Mouse (Mus musculus): ENCODE results near the gene Mtfp1. TPM values are rescaled to one million over a fixed set of nuclear protein-coding genes. Genes with fewer than 3 reads are reported as not detected.

The Mtfp1 gene
- total RNA-seq, 2 experiments from 2014 or later = 91.0 to 101 TPM

GRCm38 (mm10) chr11:4064627-4065122, 30.6 kb downstream of the Mtfp1 start, which contains the start of gene Sec14l3:
Sec14l3 (plus strand) TSS chr11:4064841.
- no peak for DNase-seq (ENCODE audit: extremely low spot score in 1 of 2, low spot score in 2 of 2)
- intact Hi-C loops (cut with DNase I) = no loop called here
- no peak within 1 kb of the TSS for H3K27ac ChIP-seq
- no peak for TF ChIP-seq CTCF (IDR thresholded peaks at IDR 0.05)
- H3K4me3 ChIP-seq = no peak within 1 kb of the TSS

- no peak for DNase-seq (ENCODE audit: extremely low spot score in 1 of 2, low spot score in 2 of 2)
- Histone ChIP-seq H3K4me3 (no peak overlapping the region), H3K27ac (no peak overlapping the region)
- no peak for TF ChIP-seq CTCF (IDR thresholded peaks at IDR 0.05)
- intact Hi-C loops (cut with DNase I) = no loop called here
These were observed 32.3 kb downstream of the Mtfp1 start for GRCm38 (mm10) chr11:4062981-4063380.

- Histone ChIP-seq H3K4me3 (no peak overlapping the region), H3K27ac (no peak overlapping the region)
- no peak for DNase-seq (ENCODE audit: extremely low spot score in 1 of 2, low spot score in 2 of 2)
- intact Hi-C loops (cut with DNase I) = no loop called here
- no peak for TF ChIP-seq CTCF (IDR thresholded peaks at IDR 0.05)
These were observed 32.7 kb downstream of the Mtfp1 start for GRCm38 (mm10) chr11:4062523-4062922.

- H3K27ac ChIP-seq = no peak overlapping the region
- peak; percentile 18 to 29 for DNase-seq (ENCODE audit: extremely low spot score in 1 of 2, low spot score in 2 of 2)
- TF ChIP-seq CTCF (IDR thresholded peaks at IDR 0.05) = no peak
- intact Hi-C loops (cut with DNase I) = no loop called here
- no peak overlapping the region for H3K4me3 ChIP-seq
These were observed 34.2 kb downstream of the Mtfp1 start for GRCm38 (mm10) chr11:4060866-4061575.

- no peak overlapping the region for H3K27ac ChIP-seq
- intact Hi-C loops (cut with DNase I) = loop anchor here (1.0 kb wide), 1 partner anchor 27 kb away; no protein-coding TSS in a partner anchor
- H3K4me3 ChIP-seq = no peak overlapping the region
- TF ChIP-seq CTCF (IDR thresholded peaks at IDR 0.05) = peak; percentile 88
- peak; percentile 64 to 78 for DNase-seq (ENCODE audit: extremely low spot score in 1 of 2, low spot score in 2 of 2)
These were observed 41.7 kb downstream of the Mtfp1 start for GRCm38 (mm10) chr11:4053586-4053985.

- no peak for DNase-seq (ENCODE audit: extremely low spot score in 1 of 2, low spot score in 2 of 2)
- intact Hi-C loops (cut with DNase I) = no loop called here
- no peak for TF ChIP-seq CTCF (IDR thresholded peaks at IDR 0.05)
- Histone ChIP-seq H3K4me3 (no peak overlapping the region), H3K27ac (no peak overlapping the region)
These were observed 46.8 kb downstream of the Mtfp1 start for GRCm38 (mm10) chr11:4048438-4048837.

- Histone ChIP-seq H3K27ac (no peak overlapping the region), H3K4me3 (no peak overlapping the region)
- no peak for DNase-seq (ENCODE audit: extremely low spot score in 1 of 2, low spot score in 2 of 2)
- TF ChIP-seq CTCF (IDR thresholded peaks at IDR 0.05) = no peak
- intact Hi-C loops (cut with DNase I) = no loop called here
These were observed 47.5 kb downstream of the Mtfp1 start for GRCm38 (mm10) chr11:4047766-4048165.

- no peak overlapping the region for H3K27ac ChIP-seq
- TF ChIP-seq CTCF (IDR thresholded peaks at IDR 0.05) = no peak
- H3K4me3 ChIP-seq = no peak overlapping the region
- intact Hi-C loops (cut with DNase I) = no loop called here
- DNase-seq (ENCODE audit: extremely low spot score in 1 of 2, low spot score in 2 of 2) = no peak
These were observed 48.7 kb downstream of the Mtfp1 start for GRCm38 (mm10) chr11:4046526-4046925.

- no peak for DNase-seq (ENCODE audit: extremely low spot score in 1 of 2, low spot score in 2 of 2)
- TF ChIP-seq CTCF (IDR thresholded peaks at IDR 0.05) = no peak
These were observed 52.2 kb downstream of the Mtfp1 start for GRCm38 (mm10) chr11:4043081-4043480.

More at GRCm38 (mm10) chr11:4043081-4043480, 52.2 kb downstream of the Mtfp1 start:
- no peak overlapping the region for H3K27ac ChIP-seq
- H3K4me3 ChIP-seq = no peak overlapping the region
- intact Hi-C loops (cut with DNase I) = loop anchor here (5.0 kb wide), 1 partner anchor 39 kb away; no protein-coding TSS in a partner anchor

Small RNA genes lying within 50 kb of the gene (microRNA-seq; reads per million reads assigned to microRNA genes)
- gene Mir3060 = 1.5 to 3.6 reads per million in 2 experiments

Other genes starting within 250 kb of the Mtfp1 start
- 100 to 1,000 TPM; 141 to 149 TPM for gene Osbp2, start 231.5 kb downstream of the Mtfp1 start, total RNA-seq (2021)
- gene 4921536K21Rik, start 200.3 kb downstream of the Mtfp1 start, total RNA-seq (2021) = under 1 TPM; 0.54 to 0.61 TPM
- 10 to 100 TPM; 23.1 to 24.9 TPM for gene Dusp18, start 200.2 kb downstream of the Mtfp1 start, total RNA-seq (2021)
- 10 to 100 TPM; 19.1 to 20.9 TPM for gene Slc35e4, start 180.8 kb downstream of the Mtfp1 start, total RNA-seq (2021)
- gene Tcn2, start 163.3 kb downstream of the Mtfp1 start, total RNA-seq (2021) = 10 to 100 TPM; 17.1 to 20.7 TPM
- gene Pes1, start 131.5 kb downstream of the Mtfp1 start, total RNA-seq (2021) = 10 to 100 TPM; 29.1 to 40.2 TPM
- under 1 TPM in 1 of 2 experiments, not detected in 1; 0.29 TPM for gene 4930556J24Rik, start 118.7 kb downstream of the Mtfp1 start, total RNA-seq (2021)
- gene Gal3st1, start 111.8 kb downstream of the Mtfp1 start, total RNA-seq (2021) = 1 to 10 TPM; 9.8 to 9.9 TPM
- gene Sec14l4, start 64.0 kb downstream of the Mtfp1 start, total RNA-seq (2021) = not detected
- gene Sec14l3, start 30.6 kb downstream of the Mtfp1 start, total RNA-seq (2021) = 1 to 10 TPM; 1.3 to 1.4 TPM
- 10 to 100 TPM; 37.7 to 45.2 TPM for gene Sec14l2, start 28.0 kb upstream of the Mtfp1 start, total RNA-seq (2021)
- gene Rnf215, start 39.8 kb upstream of the Mtfp1 start, total RNA-seq (2021) = 10 to 100 TPM; 32.1 to 32.6 TPM
- 10 to 100 TPM; 16.4 to 17.9 TPM for gene Ccdc157, start 64.8 kb upstream of the Mtfp1 start, total RNA-seq (2021)
- gene Sf3a1, start 64.9 kb upstream of the Mtfp1 start, total RNA-seq (2021) = 10 to 100 TPM; 63.8 to 67.4 TPM
- gene Tbc1d10a, start 91.3 kb upstream of the Mtfp1 start, total RNA-seq (2021) = 10 to 100 TPM; 35.3 to 36.6 TPM
- gene Castor1, start 122.8 kb upstream of the Mtfp1 start, total RNA-seq (2021) = 1 to 10 TPM; 3.9 to 4.2 TPM
- not detected for gene Osm, start 141.0 kb upstream of the Mtfp1 start, total RNA-seq (2021)
- 1 to 10 TPM in 1 of 2 experiments, under 1 TPM in 1; 0.70 to 1.2 TPM for gene Lif, start 162.1 kb upstream of the Mtfp1 start, total RNA-seq (2021)